8 mouse cellular contexts compared by ENCODE assay signal in the genomic region with DNA sequence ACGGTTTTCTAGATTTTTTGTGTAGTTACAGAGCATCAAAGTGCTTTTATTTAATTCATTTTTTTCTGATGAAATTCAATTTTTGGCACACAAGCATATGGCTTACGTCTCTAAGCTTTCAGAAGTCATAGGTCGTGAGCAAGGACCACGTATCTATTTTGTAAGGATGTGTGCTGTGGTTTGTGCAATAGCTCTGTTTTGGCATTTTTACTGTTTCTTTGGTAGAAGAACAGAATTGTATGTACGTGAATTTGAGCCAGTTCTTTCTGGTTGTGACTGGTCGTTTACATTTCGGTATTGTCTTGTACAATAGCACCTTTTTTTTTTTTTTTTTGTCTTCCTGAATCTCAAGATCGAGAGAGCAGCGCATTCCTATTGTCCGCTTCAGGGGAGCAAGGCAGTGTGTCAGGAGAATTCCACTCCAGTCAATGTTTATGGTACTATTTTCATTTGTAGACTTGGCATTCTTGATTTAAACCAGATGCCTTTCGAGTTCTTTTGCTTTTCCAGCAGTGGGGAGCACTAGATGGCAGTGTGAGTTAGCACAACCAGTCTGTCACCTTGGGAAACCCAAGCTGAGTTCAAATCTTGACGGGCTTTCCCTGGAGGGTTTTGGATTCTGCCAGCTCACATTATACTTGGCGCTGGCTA. TPM values are rescaled to one million over a fixed set of nuclear protein-coding genes. Genes with fewer than 3 reads are reported as not detected.
DNase-seq lines count a peak whose midpoint lies in the region; ATAC-seq and TF ChIP-seq lines count a peak whose summit lies in the region.

No protein-coding gene starts in this region.

- H3K4me2 ChIP-seq in hindbrain, embryonic 11.5 days (replicated peaks; ENCODE audit: low read depth, low read length): peak overlapping the region; percentile 96; the same call in 1 of the 2 replicates

- 0 out of 2 replicates have a peak, but pooled peaks cover 2% of the 10 kb centered on the region for H3K36me3 ChIP-seq in ES-Bruce4 (ENCODE audit: control insufficient read depth, insufficient read depth, low read length, poor library complexity, severe bottlenecking)
- H3K36me3 ChIP-seq in hindbrain, embryonic 11.5 days (ENCODE audit: control insufficient read depth, insufficient read depth, low read length): no peaks in the 10 kb centered on the region

- ATAC-seq in hindbrain, embryonic 11.5 days (ENCODE audit: low FRiP score): no peak

- peak; percentile 21 for TF ChIP-seq CTCF in ES-Bruce4 (IDR thresholded peaks at IDR 0.05; ENCODE audit: low read depth, low read length)
- TF ChIP-seq CTCF in cerebellum, adult 2 months (IDR thresholded peaks at IDR 0.05; ENCODE audit: borderline replicate concordance, insufficient read depth, low read depth, low read length): peak; percentile 68; the same call in 1 of the 2 replicates

- H3K9me3 ChIP-seq in ES-Bruce4 (replicated peaks; ENCODE audit: control insufficient read depth, insufficient read depth, low read length, poor library complexity, severe bottlenecking): no peaks in the 10 kb centered on the region
- H3K9me3 ChIP-seq in hindbrain, embryonic 11.5 days (ENCODE audit: control insufficient read depth, low read length): no peaks in the 10 kb centered on the region

- no peak overlapping the region; the same call in 1 of the 2 replicates for H3K4me3 ChIP-seq in ES-Bruce4 (ENCODE audit: low read depth, low read length)
- H3K4me3 ChIP-seq in cerebellum, adult 2 months (replicated peaks; ENCODE audit: insufficient read depth, low read depth, low read length): peak overlapping the region; percentile 76
- H3K4me3 ChIP-seq in hindbrain, embryonic 11.5 days (ENCODE audit: low read depth, low read length): peak overlapping the region; percentile 86

- no peaks in the 10 kb centered on the region for H3K4me1 ChIP-seq in ES-Bruce4 (ENCODE audit: control insufficient read depth, insufficient read depth, low read length)
- H3K4me1 ChIP-seq in cerebellum, adult 2 months (ENCODE audit: control insufficient read depth, insufficient read depth, low read length): no peaks in the 10 kb centered on the region; the same call in 1 of the 2 replicates
- H3K4me1 ChIP-seq in hindbrain, embryonic 11.5 days (replicated peaks; ENCODE audit: control insufficient read depth, insufficient read depth, low read length): no peaks in the 10 kb centered on the region

- TF ChIP-seq POLR2A in ES-Bruce4 (IDR thresholded peaks at IDR 0.05; ENCODE audit: insufficient read depth, low read length): no peak
- TF ChIP-seq POLR2A in cerebellum, adult 2 months (IDR thresholded peaks at IDR 0.05; ENCODE audit: borderline replicate concordance, insufficient read depth, low read length): no peak

- no peak overlapping the region for H3K9ac ChIP-seq in ES-Bruce4 (ENCODE audit: low read depth, poor library complexity, severe bottlenecking)
- H3K9ac ChIP-seq in hindbrain, embryonic 11.5 days (ENCODE audit: low read depth, low read length): no peak overlapping the region

- H3K27me3 ChIP-seq in ES-Bruce4 (ENCODE audit: control insufficient read depth, insufficient read depth, low read length, poor library complexity, severe bottlenecking): no peaks in the 10 kb centered on the region
- H3K27me3 ChIP-seq in cerebellum, adult 2 months (ENCODE audit: control insufficient read depth, insufficient read depth, low read length): no peaks in the 10 kb centered on the region
- no peaks in the 10 kb centered on the region for H3K27me3 ChIP-seq in hindbrain, embryonic 11.5 days (ENCODE audit: control insufficient read depth, insufficient read depth, low read length)

- peak; percentile 66 to 79 for DNase-seq in cerebellum, adult 2 months
- DNase-seq in forelimb bud, embryonic 11.5 days (ENCODE audit: low read depth, low spot score): peak; percentile 85
- DNase-seq in hindbrain, embryonic 11.5 days (ENCODE audit: low spot score): peak; percentile 56
- DNase-seq in layer of hippocampus, adult 9-10 months (ENCODE audit: low spot score): peak; percentile 59
- peak; percentile 11 to 37 for DNase-seq in lung, adult 18-20 months
- DNase-seq in retina, postnatal 1 day: peak; percentile 64
- no peak for DNase-seq in T-cell, adult 2 months (ENCODE audit: low spot score)

- 5% methylated on average over 13 of the region's 13 CpGs for WGBS in cerebellum, adult 2 months
- 30% methylated on average over 13 of the region's 13 CpGs for WGBS in hindbrain, embryonic 11.5 days

- no peak overlapping the region for H3K27ac ChIP-seq in ES-Bruce4 (ENCODE audit: insufficient read depth, low read length)
- no peak overlapping the region for H3K27ac ChIP-seq in cerebellum, adult 2 months (ENCODE audit: insufficient read depth, low read length)
- H3K27ac ChIP-seq in hindbrain, embryonic 11.5 days (ENCODE audit: low read depth, low read length): no peak overlapping the region

- no peak for TF ChIP-seq EP300 in ES-Bruce4 (IDR thresholded peaks at IDR 0.05; ENCODE audit: insufficient read depth, low read depth, low read length)

RNA-seq across cellular contexts. Expression of a gene that starts 1.7 kb away (rescaled TPM):
- 5.8 and 6.4 TPM in 2 replicates for polyA plus RNA-seq in ES-Bruce4 (2011; ENCODE audit: insufficient read depth, insufficient read length, low read depth, missing spikeins)
- polyA plus RNA-seq in cerebellum, adult 2 months (2012; rRNA removed): 17.0 and 18.7 TPM in 2 replicates
- 15.3 and 17.5 TPM in 2 replicates for polyA plus RNA-seq in hindbrain, embryonic 11.5 days (2014; fragmentation: Nextera tagmentation; extraction: Ambion mirVana)
